Mouse (Mus musculus) midbrain, embryonic 16.5 days (tissue): Measurements from ENCODE around the gene Cd82. TPM values are rescaled to one million over a fixed set of nuclear protein-coding genes. Genes with fewer than 3 reads are reported as not detected.

Source experiments
- ATAC-seq: fragments of 200-750 bp; cut with Nextera tagmentation; 2 replicates; pipeline ENCODE4 v1.8.0; 2017; ENCODE audit warnings: moderate TSS enrichment
- H3K27ac ChIP-seq: fragments of 300-500 bp; sonication (generic); 2 replicates; pipeline ENCODE4 v1.5.1; 2014; ENCODE audit warnings: mild to moderate bottlenecking, low read length, mixed read lengths
- H3K27me3 ChIP-seq: fragments of 300-500 bp; sonication (generic); 2 replicates; pipeline ENCODE4 v1.6.1; 2014; ENCODE audit warnings: low read depth, low read length, mixed read lengths; ENCODE audit not compliant: control insufficient read depth, insufficient read depth
- H3K36me3 ChIP-seq: fragments of 300-500 bp; sonication (generic); 2 replicates; pipeline ENCODE4 v1.6.1; 2014; ENCODE audit warnings: mild to moderate bottlenecking, low read length, moderate library complexity, mixed read lengths; ENCODE audit not compliant: control insufficient read depth, insufficient read depth
- H3K4me1 ChIP-seq: fragments of 300-500 bp; sonication (generic); 2 replicates; pipeline ENCODE4 v1.6.1; 2014; ENCODE audit warnings: mild to moderate bottlenecking, low read length, mixed read lengths; ENCODE audit not compliant: control insufficient read depth, insufficient read depth
- H3K4me2 ChIP-seq: fragments of 300-500 bp; sonication (generic); 2 replicates; pipeline ENCODE4 v1.6.1; 2014; ENCODE audit warnings: mild to moderate bottlenecking, low read length, mixed read lengths
- H3K4me3 ChIP-seq: fragments of 300-500 bp; sonication (generic); 2 replicates; pipeline ENCODE4 v1.5.1; 2014; ENCODE audit warnings: low read depth, mild to moderate bottlenecking, low read length, moderate library complexity, mixed read lengths
- H3K9ac ChIP-seq: fragments of 300-500 bp; sonication (generic); 2 replicates; pipeline ENCODE4 v1.6.1; 2014; ENCODE audit warnings: low read depth, low read length, mixed read lengths
- H3K9me3 ChIP-seq: fragments of 300-500 bp; sonication (generic); replicated peaks from 2 replicates; pipeline ENCODE4 v1.6.1; 2014; ENCODE audit warnings: mild to moderate bottlenecking, low read length, mixed read lengths; ENCODE audit not compliant: control insufficient read depth, poor library complexity, severe bottlenecking
- WGBS: fragments of 180-500 bp; shearing (Covaris S2); extraction: QIAGEN DNeasy Blood & Tissue Kit; methylation state at CpG from one replicate; pipeline ENCODE4 v1.1.7; 2014; 5-methylcytosine and 5-hydroxymethylcytosine counted together
- polyA plus RNA-seq: library from polyadenylated mRNA; unstranded; fragments of >200 nt; fragmentation: Nextera tagmentation; extraction: Ambion mirVana; gene quantifications from 2 replicates; pipeline ENCODE4 v1.2.1, GENCODE M21; 2015

Cd82 gene
- polyA plus RNA-seq, 1 experiment from 2014 or later, result 19.5 TPM

DNA sequence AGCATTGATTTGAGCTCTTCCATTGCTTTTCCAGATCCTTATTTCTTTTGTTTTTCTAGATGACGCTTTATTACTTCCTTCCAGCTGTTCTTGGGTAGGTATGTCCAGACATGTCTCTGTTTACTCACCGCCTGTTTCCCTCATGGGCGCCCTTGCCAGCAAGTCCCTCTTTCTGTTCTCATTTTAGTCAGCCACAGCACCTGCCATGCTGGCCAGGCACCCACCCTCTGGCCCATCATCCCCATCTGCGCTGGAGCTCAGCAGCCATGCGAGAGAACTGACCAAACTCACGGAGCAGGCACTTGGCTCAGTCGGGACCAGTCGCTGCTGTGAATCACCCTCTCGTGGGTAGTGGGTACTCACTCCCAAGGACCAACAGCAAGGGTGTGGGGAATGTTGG is 11.0 kb upstream of the Cd82 start:
- no peak overlapping the region for H3K27ac ChIP-seq
- H3K9me3 ChIP-seq, result no peaks in the 10 kb centered on the region
- no peak for ATAC-seq
- WGBS, result 84% methylated on average over 9 of the region's 9 CpGs
- no peak overlapping the region for H3K4me3 ChIP-seq
- peaks cover 3% of the 10 kb centered on the region; the same call in 1 of the 2 replicates for H3K4me1 ChIP-seq
- H3K4me2 ChIP-seq, result no peak overlapping the region
- H3K9ac ChIP-seq, result no peak overlapping the region
- H3K36me3 ChIP-seq, result no peaks in the 10 kb centered on the region
- no peaks in the 10 kb centered on the region; the same call in none of the 2 replicates for H3K27me3 ChIP-seq

DNA sequence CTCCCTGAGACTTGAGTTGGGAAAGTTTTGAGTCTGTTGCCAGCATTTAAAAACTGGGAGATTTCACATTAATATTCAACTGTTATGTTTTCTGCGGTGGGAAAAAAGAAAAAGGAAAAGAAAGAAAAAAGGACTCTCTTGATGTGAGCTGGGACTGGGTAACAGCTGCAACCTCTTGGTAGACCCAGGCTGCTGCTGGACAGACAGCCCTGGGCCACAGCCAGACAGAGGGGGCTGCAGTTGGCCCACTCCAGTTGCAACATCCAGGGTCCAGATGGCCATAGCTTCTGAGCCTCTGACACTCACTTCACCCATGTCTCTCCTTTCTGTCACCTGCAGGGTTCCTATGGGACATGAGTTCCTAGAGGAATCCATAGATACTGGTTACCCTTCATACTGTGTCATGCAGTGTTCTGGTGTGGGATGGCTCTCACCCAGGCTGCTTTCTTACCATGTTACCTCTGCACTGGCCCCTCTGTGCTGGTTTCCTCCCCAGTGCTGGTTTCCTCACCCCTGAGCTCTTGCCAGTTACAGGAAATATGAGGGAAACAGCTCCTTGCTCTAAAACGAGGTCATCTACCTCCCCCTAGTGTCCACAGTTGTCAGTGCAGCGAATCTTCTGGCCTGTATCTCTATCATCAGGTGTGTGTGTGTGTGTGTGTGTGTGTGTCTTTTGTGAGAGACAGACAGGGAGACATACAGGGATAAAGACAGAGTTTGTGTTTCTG is 8.1 kb upstream of the Cd82 start:
- peak; percentile 27; the same call in 1 of the 2 replicates for ATAC-seq
- Histone ChIP-seq H3K9ac (no peak overlapping the region), H3K36me3 (no peaks in the 10 kb centered on the region), H3K9me3 (no peaks in the 10 kb centered on the region), H3K27me3 (no peaks in the 10 kb centered on the region; the same call in 1 of the 2 replicates), H3K4me3 (no peak overlapping the region), H3K27ac (no peak overlapping the region), H3K4me2 (no peak overlapping the region), H3K4me1 (peaks cover 3% of the 10 kb centered on the region; the same call in 1 of the 2 replicates)
- 11% methylated on average over 3 of the region's 3 CpGs for WGBS

DNA sequence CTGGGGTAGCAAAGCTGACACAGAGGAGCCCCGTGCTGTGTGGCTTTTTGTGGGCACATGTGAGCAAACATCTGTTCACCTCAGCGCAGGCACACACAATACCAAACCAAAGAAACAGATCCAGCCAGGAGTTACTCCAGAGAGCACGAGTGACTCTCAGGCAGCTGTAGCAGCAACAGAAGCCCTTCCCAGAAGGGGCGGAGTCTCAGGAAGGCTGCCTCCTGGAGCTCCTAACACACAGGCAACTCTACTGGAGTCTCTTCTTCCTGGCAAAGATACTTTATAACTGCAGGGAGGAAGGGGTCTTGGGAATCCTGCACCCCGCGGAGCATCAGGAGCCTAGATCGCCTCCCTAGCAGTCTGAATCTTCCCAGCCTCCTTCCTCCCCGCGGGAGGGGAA is 7.2 kb upstream of the Cd82 start:
- peaks cover 3% of the 10 kb centered on the region; the same call in 1 of the 2 replicates for H3K4me1 ChIP-seq
- H3K27ac ChIP-seq, result no peak overlapping the region
- no peak overlapping the region for H3K9ac ChIP-seq
- no peaks in the 10 kb centered on the region for H3K36me3 ChIP-seq
- no peaks in the 10 kb centered on the region for H3K9me3 ChIP-seq
- H3K4me3 ChIP-seq, result no peak overlapping the region
- 3% methylated on average over 9 of the region's 9 CpGs for WGBS
- peak overlapping the region; percentile 28 for H3K4me2 ChIP-seq
- ATAC-seq, result peak; percentile 50
- H3K27me3 ChIP-seq, result no peaks in the 10 kb centered on the region

DNA sequence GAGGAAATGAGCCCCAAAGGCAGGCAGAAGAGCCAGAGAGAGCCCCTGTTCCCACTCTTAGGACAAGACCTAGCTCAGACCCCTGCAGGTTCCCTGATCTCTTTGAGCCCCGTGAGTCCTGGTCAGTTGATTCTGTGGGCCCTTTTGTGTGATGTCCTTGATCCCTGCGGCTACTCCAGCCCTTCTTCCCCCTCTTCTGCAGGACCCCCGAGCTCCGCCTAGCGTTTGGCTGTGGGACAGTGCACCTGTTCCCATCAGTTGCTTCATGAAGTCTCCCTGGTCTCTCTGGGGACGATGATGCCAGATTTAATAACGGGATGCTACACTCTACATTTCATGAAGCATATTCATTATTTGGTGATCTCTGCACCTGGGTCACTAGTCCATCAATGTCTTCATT is 6.2 kb upstream of the Cd82 start:
- Histone ChIP-seq H3K9me3 (no peaks in the 10 kb centered on the region), H3K4me2 (no peak overlapping the region), H3K4me3 (no peak overlapping the region), H3K9ac (no peak overlapping the region), H3K4me1 (peaks cover 3% of the 10 kb centered on the region; the same call in 1 of the 2 replicates), H3K36me3 (no peaks in the 10 kb centered on the region), H3K27ac (no peak overlapping the region), H3K27me3 (no peaks in the 10 kb centered on the region)
- WGBS, result 9% methylated on average over 7 of the region's 7 CpGs
- ATAC-seq, result no peak

DNA sequence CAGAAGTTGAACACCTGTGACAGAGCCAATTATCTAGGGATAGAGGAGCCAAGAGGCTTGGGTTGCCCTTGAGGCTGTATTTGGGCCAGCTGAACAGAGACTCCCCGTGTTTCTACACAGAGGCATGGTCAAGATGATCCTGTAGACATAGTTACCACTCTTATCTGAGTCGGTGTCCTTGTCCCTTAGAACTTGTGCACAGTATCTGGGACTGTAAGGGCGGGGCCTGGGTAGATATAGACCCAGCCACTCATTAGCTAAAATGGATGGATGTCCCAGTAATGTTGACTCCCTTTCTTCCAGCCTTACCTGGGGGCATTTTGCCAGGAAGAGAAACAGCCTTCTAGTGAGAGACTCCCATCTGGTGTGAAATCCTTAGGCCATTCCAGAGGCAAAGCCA is 3.4 kb upstream of the Cd82 start:
- H3K27ac ChIP-seq, result no peak overlapping the region
- 85% methylated on average over 3 of the region's 3 CpGs for WGBS
- peaks cover 12% of the 10 kb centered on the region for H3K4me1 ChIP-seq
- H3K4me3 ChIP-seq, result no peak overlapping the region
- H3K27me3 ChIP-seq, result peaks cover 4% of the 10 kb centered on the region
- ATAC-seq, result no peak
- H3K36me3 ChIP-seq, result no peaks in the 10 kb centered on the region
- no peaks in the 10 kb centered on the region for H3K9me3 ChIP-seq
- H3K4me2 ChIP-seq, result no peak overlapping the region
- no peak overlapping the region for H3K9ac ChIP-seq

DNA sequence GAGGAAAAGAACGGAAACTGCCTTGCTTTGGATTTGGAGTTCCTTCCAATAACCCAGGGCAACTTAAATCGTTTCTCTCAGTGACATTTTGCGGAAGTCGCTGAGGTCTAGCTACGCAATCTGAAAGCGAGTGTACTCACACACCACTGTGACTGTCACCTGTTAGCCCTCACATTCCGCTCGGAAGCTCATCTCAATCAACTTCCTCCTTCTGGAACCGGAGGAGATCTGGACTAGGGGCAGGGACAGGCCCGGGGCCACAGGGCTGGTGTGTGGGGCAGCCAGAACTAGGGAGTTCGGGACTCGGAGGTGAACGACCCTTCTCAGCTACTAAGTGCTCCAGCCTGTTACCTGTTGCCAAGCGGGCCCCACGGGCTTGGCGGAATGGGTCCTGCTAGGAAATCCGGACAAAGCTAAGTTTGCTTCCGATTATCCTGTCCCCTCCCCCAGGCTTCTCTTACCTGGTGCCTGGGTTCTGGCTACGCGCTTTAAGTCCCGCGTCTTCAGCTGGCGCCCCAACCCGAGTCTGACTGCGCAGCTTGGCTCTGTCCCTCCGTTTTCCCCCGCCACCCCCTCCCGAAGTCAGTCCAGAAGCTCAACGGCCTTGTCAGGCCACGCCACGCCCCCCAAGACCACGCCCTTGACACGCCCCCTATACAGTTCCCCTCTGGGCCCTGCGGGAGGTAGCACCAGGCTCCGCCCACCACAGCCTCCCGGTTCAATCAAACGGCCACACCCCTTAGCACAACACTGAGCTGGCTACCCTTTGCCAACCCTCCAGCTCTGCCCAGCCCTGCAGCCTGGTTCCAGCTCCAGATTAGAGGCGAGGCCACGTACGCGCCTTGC is 848 bp downstream of the Cd82 start:
- H3K36me3 ChIP-seq, result no peaks in the 10 kb centered on the region
- H3K4me2 ChIP-seq, result peak overlapping the region; percentile 75
- 2% methylated on average over 40 of the region's 41 CpGs for WGBS
- peak overlapping the region; percentile 56 for H3K9ac ChIP-seq
- H3K27me3 ChIP-seq, result peaks cover 6% of the 10 kb centered on the region
- H3K4me3 ChIP-seq, result peak overlapping the region; percentile 38
- peak; percentile 91 for ATAC-seq
- 0 out of 2 replicates have a peak overlapping the region, but pooled peaks have one; percentile 51 for H3K27ac ChIP-seq
- no peaks in the 10 kb centered on the region for H3K9me3 ChIP-seq
- peaks cover 9% of the 10 kb centered on the region; the same call in 1 of the 2 replicates for H3K4me1 ChIP-seq

DNA sequence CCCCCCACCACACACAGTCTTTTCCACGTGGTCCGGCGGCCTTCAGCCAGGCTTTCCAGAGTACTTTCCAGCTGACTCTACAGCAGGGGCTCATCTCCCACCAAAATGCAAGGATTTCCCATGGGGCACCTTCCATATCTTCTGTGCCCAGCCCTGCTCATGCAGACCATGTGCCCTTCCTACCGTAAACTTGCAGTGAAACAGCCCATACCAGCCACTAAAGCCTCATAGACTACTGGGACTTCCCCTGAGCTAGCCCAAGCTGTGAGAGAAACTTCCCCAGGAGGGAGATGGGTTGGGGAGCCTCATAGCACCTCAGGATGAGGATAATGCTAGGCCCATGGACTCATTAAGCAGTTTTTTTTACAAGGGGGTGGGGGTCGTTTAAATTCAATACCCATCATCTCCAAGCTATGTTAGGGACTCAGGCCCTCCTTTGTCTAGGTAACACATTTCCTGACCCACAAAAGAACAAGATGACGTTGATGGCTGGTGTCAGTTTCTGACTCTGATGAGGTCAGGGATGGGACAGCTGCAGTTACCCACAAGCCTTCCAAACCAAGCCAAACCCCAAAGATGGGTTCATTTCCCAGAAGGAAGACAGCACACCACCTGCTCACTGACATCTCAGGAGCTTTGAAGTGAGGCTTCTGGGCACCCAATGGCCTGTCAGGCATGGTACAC is 2.0 kb downstream of the Cd82 start:
- Histone ChIP-seq H3K27me3 (peaks cover 6% of the 10 kb centered on the region), H3K4me3 (no peak overlapping the region)
- WGBS, result 89% methylated on average over 6 of the region's 6 CpGs

DNA sequence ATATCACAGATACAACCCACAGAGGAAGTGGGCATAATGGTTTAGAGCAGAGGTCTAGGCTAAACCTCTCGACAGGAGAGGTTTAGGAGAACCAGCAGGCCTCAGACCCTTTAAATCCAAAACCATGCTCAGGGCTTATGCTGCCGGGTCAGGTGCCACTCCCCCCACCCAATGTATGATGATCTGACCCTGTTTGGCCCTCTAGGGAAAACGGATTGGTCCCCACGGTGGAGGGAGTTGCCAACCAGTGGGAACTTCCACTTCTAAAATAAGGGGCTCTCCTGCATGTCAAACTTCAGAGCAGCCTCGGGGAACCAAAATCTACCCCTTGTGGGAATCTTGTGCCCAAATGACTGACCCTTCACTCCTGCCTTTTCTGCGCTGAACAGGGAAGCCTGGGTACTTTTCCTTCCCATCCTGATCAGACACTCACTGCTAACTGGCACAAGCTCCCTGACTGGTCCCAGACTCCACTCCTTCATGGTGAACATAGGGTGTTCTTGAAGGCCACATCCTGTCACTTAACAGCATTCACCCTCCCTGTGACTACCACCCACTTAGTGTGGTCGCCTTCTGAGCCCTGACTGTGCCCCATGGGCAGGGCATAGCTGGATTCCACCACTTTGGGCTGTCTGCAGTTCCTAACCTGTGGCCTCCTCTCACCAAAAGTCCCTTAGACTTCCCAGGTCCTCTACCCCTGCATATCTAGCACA is 3.6 kb downstream of the Cd82 start:
- Histone ChIP-seq H3K9me3 (no peaks in the 10 kb centered on the region), H3K27me3 (peaks cover 6% of the 10 kb centered on the region), H3K4me1 (peaks cover 9% of the 10 kb centered on the region; the same call in 1 of the 2 replicates), H3K36me3 (no peaks in the 10 kb centered on the region), H3K9ac (no peak overlapping the region), H3K4me2 (no peak overlapping the region), H3K4me3 (no peak overlapping the region), H3K27ac (no peak overlapping the region)
- WGBS, result 82% methylated on average over 7 of the region's 7 CpGs
- ATAC-seq, result no peak

More for the DNA sequence above, 2.0 kb downstream of the Cd82 start:
- H3K4me1 ChIP-seq, result peaks cover 9% of the 10 kb centered on the region; the same call in 1 of the 2 replicates
- no peak overlapping the region for H3K27ac ChIP-seq
- H3K9ac ChIP-seq, result no peak overlapping the region
- ATAC-seq, result no peak
- no peaks in the 10 kb centered on the region for H3K9me3 ChIP-seq
- peak overlapping the region; percentile 75; the same call in 1 of the 2 replicates for H3K4me2 ChIP-seq
- no peaks in the 10 kb centered on the region for H3K36me3 ChIP-seq
